Mouse (Mus musculus) kidney, adult 8-10 months (tissue): ENCODE results near the gene Ksr2.

ENCODE experiments used
- DNase-seq, 2 experiments: peaks; one replicate each; pipeline ENCODE4 v3.0.0; 2022

The Ksr2 gene

GRCm38 (mm10) chr5:117626907-117627306 is 213.1 kb downstream of the Ksr2 start:
- DNase-seq, result no peak

GRCm38 (mm10) chr5:117628351-117628750 is 214.6 kb downstream of the Ksr2 start:
- DNase-seq, result peak; percentile 19 to 52

- DNase-seq, result no peak
Observed at GRCm38 (mm10) chr5:117629570-117629969, 215.8 kb downstream of the Ksr2 start.

- no peak for DNase-seq
Observed at GRCm38 (mm10) chr5:117635211-117635610, 221.4 kb downstream of the Ksr2 start.

- DNase-seq, result no peak
Observed at GRCm38 (mm10) chr5:117635838-117636237, 222.0 kb downstream of the Ksr2 start.

- no peak for DNase-seq
Observed at GRCm38 (mm10) chr5:117641585-117641984, 227.8 kb downstream of the Ksr2 start.

GRCm38 (mm10) chr5:117651238-117651886 is 237.6 kb downstream of the Ksr2 start:
- no peak for DNase-seq

GRCm38 (mm10) chr5:117658641-117659040 is 244.8 kb downstream of the Ksr2 start:
- DNase-seq, result no peak

GRCm38 (mm10) chr5:117659596-117659995 is 245.8 kb downstream of the Ksr2 start:
- DNase-seq, result no peak

GRCm38 (mm10) chr5:117665181-117665580 is 251.4 kb downstream of the Ksr2 start:
- DNase-seq, result no peak

- DNase-seq, result no peak
Observed at GRCm38 (mm10) chr5:117667314-117667713, 253.5 kb downstream of the Ksr2 start.

- DNase-seq, result no peak
Observed at GRCm38 (mm10) chr5:117669265-117669664, 255.5 kb downstream of the Ksr2 start.

GRCm38 (mm10) chr5:117669843-117670242 is 256.0 kb downstream of the Ksr2 start:
- DNase-seq, result no peak

GRCm38 (mm10) chr5:117671362-117671761 is 257.6 kb downstream of the Ksr2 start:
- DNase-seq, result no peak

- no peak for DNase-seq
Observed at GRCm38 (mm10) chr5:117675840-117676239, 262.0 kb downstream of the Ksr2 start.

- DNase-seq, result peak; percentile 26 to 37
Observed at GRCm38 (mm10) chr5:117677231-117677630, 263.4 kb downstream of the Ksr2 start.

- DNase-seq, result peak; percentile 64 to 73
Observed at GRCm38 (mm10) chr5:117678371-117678770, 264.6 kb downstream of the Ksr2 start.

GRCm38 (mm10) chr5:117682226-117682625 is 268.4 kb downstream of the Ksr2 start:
- no peak for DNase-seq

- no peak for DNase-seq
Observed at GRCm38 (mm10) chr5:117684491-117684890, 270.7 kb downstream of the Ksr2 start.

GRCm38 (mm10) chr5:117687770-117688352 is 274.1 kb downstream of the Ksr2 start:
- no peak for DNase-seq

- no peak for DNase-seq
Observed at GRCm38 (mm10) chr5:117688738-117689137, 274.9 kb downstream of the Ksr2 start.

- DNase-seq, result no peak
Observed at GRCm38 (mm10) chr5:117689840-117690239, 276.0 kb downstream of the Ksr2 start.

- no peak for DNase-seq
Observed at GRCm38 (mm10) chr5:117691271-117691670, 277.5 kb downstream of the Ksr2 start.

GRCm38 (mm10) chr5:117693557-117693956 is 279.8 kb downstream of the Ksr2 start:
- DNase-seq, result no peak

GRCm38 (mm10) chr5:117694632-117695031 is 280.8 kb downstream of the Ksr2 start:
- no peak for DNase-seq
